Mouse (Mus musculus) G1E (cell line): ENCODE results near the gene Sycp3. TPM values are rescaled to one million over a fixed set of nuclear protein-coding genes. Genes with fewer than 3 reads are reported as not detected.

ENCODE experiments used
- ATAC-seq: 2 replicates; pipeline ENCODE4 v1.8.0; 2016; ENCODE audit warnings: mild to moderate bottlenecking; ENCODE audit not compliant: insufficient number of reproducible peaks, poor library complexity, low FRiP score, severe bottlenecking; ENCODE audit errors: extremely low read depth
- DNase-seq: peaks from one replicate; pipeline ENCODE4 v3.0.0; 2012; ENCODE audit warnings: low spot score
- H3K27me3 ChIP-seq: 2 replicates; pipeline ENCODE4 v1.6.1; 2012; ENCODE audit warnings: mild to moderate bottlenecking, low read length, inconsistent platforms; ENCODE audit not compliant: insufficient read depth
- H3K36me3 ChIP-seq: replicated peaks from 2 replicates; pipeline ENCODE3; 2012; ENCODE audit warnings: mild to moderate bottlenecking, inconsistent platforms
- H3K4me1 ChIP-seq: 2 replicates; pipeline ENCODE4 v1.6.1; 2012; ENCODE audit warnings: low read depth, low read length, inconsistent platforms, mixed read lengths; ENCODE audit not compliant: insufficient read depth
- H3K4me3 ChIP-seq: 2 replicates; pipeline ENCODE4 v1.5.1; 2012; ENCODE audit warnings: low read depth, mild to moderate bottlenecking, inconsistent platforms, low read length, moderate library complexity, mixed read lengths
- H3K9me3 ChIP-seq: replicated peaks from 2 replicates; pipeline ENCODE4 v1.6.1; 2012; ENCODE audit warnings: inconsistent platforms
- CTCF ChIP-seq: IDR thresholded peaks from 2 replicates; pipeline ENCODE4 v1.5.1; 2012; ENCODE audit warnings: low read depth, low read length, inconsistent platforms, mixed read lengths
- GATA1 ChIP-seq: IDR thresholded peaks from 2 replicates; pipeline ENCODE4 v1.6.1; 2012; ENCODE audit warnings: borderline replicate concordance, low read length, inconsistent platforms, mixed read lengths
- GATA2 ChIP-seq: IDR thresholded peaks from 2 replicates; pipeline ENCODE4 v1.6.1; 2012; ENCODE audit warnings: low read depth, low read length, inconsistent platforms, borderline replicate concordance
- POLR2AphosphoS5 ChIP-seq: IDR thresholded peaks from 2 replicates; pipeline ENCODE4 v1.6.1; 2012; ENCODE audit warnings: low read depth, low read length, inconsistent platforms; ENCODE audit not compliant: insufficient replicate concordance
- TAL1 ChIP-seq: conservative IDR thresholded peaks from 2 replicates; pipeline ENCODE4 v1.6.1; 2012; ENCODE audit warnings: low read depth, low read length, inconsistent platforms, mixed read lengths
- polyA plus RNA-seq: library from polyadenylated mRNA; stranded (reverse); fragments of >175 nt; gene quantifications from 2 replicates; pipeline ENCODE4 v1.2.3, GENCODE M21; 2012
- total RNA-seq, 2 experiments: library from RNA; stranded (forward) in 1 of 2; stranded (reverse) in 1 of 2; fragments of 200-1000 nt in 1 of 2; fragments of >200 nt in 1 of 2; fragmentation: Nextera tagmentation in 1 of 2; gene quantifications; 2 replicates each; pipeline ENCODE4 v1.2.3; 2014 to 2017

The Sycp3 gene
- total and polyA plus RNA-seq, 3 experiments = 0.22 TPM; not detected in 2

- DNase-seq (no peak), ATAC-seq (no peak)
- no peaks in the 10 kb centered on the region for H3K36me3 ChIP-seq
- no peaks in the 10 kb centered on the region for H3K27me3 ChIP-seq
- peaks cover 29% of the 10 kb centered on the region for H3K4me1 ChIP-seq
- no peaks in the 10 kb centered on the region for H3K9me3 ChIP-seq
- no peak overlapping the region for H3K4me3 ChIP-seq
- no peak for TF ChIP-seq TAL1
Measured at GRCm38 (mm10) chr10:88496864-88497564, 37.6 kb downstream of the Sycp3 start.

- Histone ChIP-seq H3K4me3 (no peak overlapping the region), H3K27me3 (no peaks in the 10 kb centered on the region), H3K9me3 (peaks cover 4% of the 10 kb centered on the region; the same call in 1 of the 2 replicates), H3K36me3 (no peaks in the 10 kb centered on the region), H3K4me1 (peaks cover 37% of the 10 kb centered on the region)
- DNase-seq (no peak), ATAC-seq (no peak)
- TF ChIP-seq GATA1 = no peak
- TF ChIP-seq TAL1 = no peak
- TF ChIP-seq GATA2 = no peak
- TF ChIP-seq POLR2AphosphoS5 = no peak
- no peak for TF ChIP-seq CTCF
Measured at GRCm38 (mm10) chr10:88499993-88500392, 40.6 kb downstream of the Sycp3 start.

GRCm38 (mm10) chr10:88501370-88501769 lies 42.0 kb downstream of the Sycp3 start:
- peaks cover 3% of the 10 kb centered on the region; the same call in 1 of the 2 replicates for H3K27me3 ChIP-seq
- no peaks in the 10 kb centered on the region for H3K36me3 ChIP-seq
- no peak overlapping the region for H3K4me3 ChIP-seq
- no peak for ATAC-seq
- TF ChIP-seq CTCF (no peak), POLR2AphosphoS5 (no peak), GATA1 (no peak), TAL1 (no peak), GATA2 (no peak)
- H3K9me3 ChIP-seq = peaks cover 4% of the 10 kb centered on the region; the same call in 1 of the 2 replicates
- no peak for DNase-seq
- H3K4me1 ChIP-seq = peaks cover 24% of the 10 kb centered on the region

GRCm38 (mm10) chr10:88501886-88502765 lies 42.8 kb downstream of the Sycp3 start:
- TF ChIP-seq CTCF = no peak
- no peak for TF ChIP-seq TAL1
- TF ChIP-seq POLR2AphosphoS5 = no peak
- no peak for TF ChIP-seq GATA1
- H3K4me3 ChIP-seq = no peak overlapping the region
- H3K9me3 ChIP-seq = peaks cover 4% of the 10 kb centered on the region; the same call in 1 of the 2 replicates
- H3K36me3 ChIP-seq = no peaks in the 10 kb centered on the region
- DNase-seq (no peak), ATAC-seq (no peak)
- H3K27me3 ChIP-seq = peaks cover 9% of the 10 kb centered on the region; the same call in 1 of the 2 replicates
- peaks cover 20% of the 10 kb centered on the region for H3K4me1 ChIP-seq

- Histone ChIP-seq H3K4me1 (peaks cover 18% of the 10 kb centered on the region), H3K9me3 (peaks cover 4% of the 10 kb centered on the region; the same call in 1 of the 2 replicates), H3K27me3 (peaks cover 12% of the 10 kb centered on the region), H3K4me3 (peak overlapping the region; percentile 73), H3K36me3 (no peaks in the 10 kb centered on the region)
- DNase-seq (no peak), ATAC-seq (no peak)
- TF ChIP-seq POLR2AphosphoS5 (no peak), TAL1 (no peak), GATA1 (no peak), GATA2 (no peak), CTCF (no peak)
Measured at GRCm38 (mm10) chr10:88502919-88503318, 43.5 kb downstream of the Sycp3 start.

GRCm38 (mm10) chr10:88503421-88504314 lies 44.3 kb downstream of the Sycp3 start, which contains the start of gene Chpt1:
Gene Chpt1 (minus strand): TSS chr10:88504073.
- Histone ChIP-seq H3K27me3 (peaks cover 12% of the 10 kb centered on the region), H3K4me3 (peak within 1 kb of the TSS; percentile 73), H3K9me3 (peaks cover 4% of the 10 kb centered on the region; the same call in 1 of the 2 replicates), H3K4me1 (peaks cover 18% of the 10 kb centered on the region), H3K36me3 (no peaks in the 10 kb centered on the region)
- peak; percentile 93 for DNase-seq
- TF ChIP-seq CTCF = no peak
- no peak for TF ChIP-seq POLR2AphosphoS5
- ATAC-seq = peak; percentile 76
